Mouse (Mus musculus) forebrain, embryonic 16.5 days (tissue): ENCODE measurements around the gene Atoh8. TPM values are rescaled to one million over a fixed set of nuclear protein-coding genes. Genes with fewer than 3 reads are reported as not detected.

Experiments
- ATAC-seq: fragments of 200-750 bp; cut with Nextera tagmentation; 2 replicates; pipeline ENCODE4 v1.8.0; 2017; ENCODE audit warnings: mild to moderate bottlenecking, moderate library complexity
- H3K27ac ChIP-seq: fragments of 300-500 bp; sonication (generic); 2 replicates; pipeline ENCODE4 v1.5.1; 2014; ENCODE audit warnings: low read length, control low read depth
- H3K27me3 ChIP-seq: fragments of 300-500 bp; sonication (generic); replicated peaks from 2 replicates; pipeline ENCODE4 v1.6.1; 2014; ENCODE audit warnings: low read length; ENCODE audit not compliant: control insufficient read depth, insufficient read depth
- H3K36me3 ChIP-seq: fragments of 300-500 bp; sonication (generic); 2 replicates; pipeline ENCODE4 v1.6.1; 2014; ENCODE audit not compliant: control insufficient read depth, insufficient read depth
- H3K4me1 ChIP-seq: fragments of 300-500 bp; sonication (generic); replicated peaks from 2 replicates; pipeline ENCODE4 v1.6.1; 2014; ENCODE audit warnings: low read length; ENCODE audit not compliant: control insufficient read depth, insufficient read depth
- H3K4me2 ChIP-seq: fragments of 300-500 bp; sonication (generic); 2 replicates; pipeline ENCODE4 v1.6.1; 2014; ENCODE audit warnings: mild to moderate bottlenecking, low read length, control low read depth
- H3K4me3 ChIP-seq: fragments of 300-500 bp; sonication (generic); replicated peaks from 2 replicates; pipeline ENCODE4 v1.5.1; 2014; ENCODE audit warnings: mild to moderate bottlenecking, low read length, control low read depth
- H3K9ac ChIP-seq: fragments of 300-500 bp; sonication (generic); replicated peaks from 2 replicates; pipeline ENCODE4 v1.6.1; 2014; ENCODE audit warnings: low read depth, low read length, control low read depth
- H3K9me3 ChIP-seq: fragments of 300-500 bp; sonication (generic); 2 replicates; pipeline ENCODE4 v1.6.1; 2016; ENCODE audit warnings: low read length; ENCODE audit not compliant: control insufficient read depth
- WGBS: fragments of 180-500 bp; shearing (Covaris S2); extraction: QIAGEN DNeasy Blood & Tissue Kit; methylation state at CpG from one replicate; pipeline ENCODE4 v1.1.7; 2014; 5-methylcytosine and 5-hydroxymethylcytosine counted together
- polyA plus RNA-seq: library from polyadenylated mRNA; unstranded; fragments of >200 nt; fragmentation: Nextera tagmentation; extraction: Ambion mirVana; gene quantifications from 2 replicates; pipeline ENCODE4 v1.2.1, GENCODE M21; 2015

Gene Atoh8
- polyA plus RNA-seq, 1 experiment from 2014 or later = 3.0 TPM

- peaks cover 19% of the 10 kb centered on the region; the same call in 1 of the 2 replicates for H3K27me3 ChIP-seq
These were observed 842 bp downstream of the Atoh8 start for GRCm38 (mm10) chr6:72234372-72235097.

GRCm38 (mm10) chr6:72233950-72234349 is 1.4 kb downstream of the Atoh8 start:
- H3K4me1 ChIP-seq = peaks cover 23% of the 10 kb centered on the region
- peak overlapping the region; percentile 56 for H3K4me3 ChIP-seq
- ATAC-seq = no peak
- H3K9ac ChIP-seq = peak overlapping the region; percentile 52
- WGBS = under 1% methylated on average over 12 of the region's 13 CpGs
- peak overlapping the region; percentile 100 for H3K4me2 ChIP-seq
- H3K9me3 ChIP-seq = no peaks in the 10 kb centered on the region
- no peaks in the 10 kb centered on the region for H3K36me3 ChIP-seq
- peaks cover 19% of the 10 kb centered on the region; the same call in 1 of the 2 replicates for H3K27me3 ChIP-seq
- no peak overlapping the region for H3K27ac ChIP-seq

More at GRCm38 (mm10) chr6:72234372-72235097, 842 bp downstream of the Atoh8 start:
- H3K4me2 ChIP-seq = peak overlapping the region; percentile 100
- H3K4me3 ChIP-seq = peak overlapping the region; percentile 56
- H3K27ac ChIP-seq = no peak overlapping the region
- H3K4me1 ChIP-seq = peaks cover 23% of the 10 kb centered on the region
- H3K9me3 ChIP-seq = no peaks in the 10 kb centered on the region
- peak overlapping the region; percentile 52 for H3K9ac ChIP-seq
- peak; percentile 30 for ATAC-seq
- H3K36me3 ChIP-seq = no peaks in the 10 kb centered on the region
- under 1% methylated on average over 79 of the region's 79 CpGs for WGBS

- Histone ChIP-seq H3K27ac (no peak overlapping the region), H3K9me3 (no peaks in the 10 kb centered on the region), H3K4me1 (peaks cover 23% of the 10 kb centered on the region), H3K4me2 (no peak overlapping the region), H3K9ac (no peak overlapping the region), H3K27me3 (peaks cover 19% of the 10 kb centered on the region; the same call in 1 of the 2 replicates), H3K36me3 (no peaks in the 10 kb centered on the region), H3K4me3 (no peak overlapping the region)
- ATAC-seq = no peak
- 61% methylated on average over 5 of the region's 5 CpGs for WGBS
These were observed 2.5 kb downstream of the Atoh8 start for GRCm38 (mm10) chr6:72232870-72233269.

GRCm38 (mm10) chr6:72232411-72232810 is 3.0 kb downstream of the Atoh8 start:
- no peak overlapping the region for H3K4me2 ChIP-seq

GRCm38 (mm10) chr6:72230875-72231274 is 4.5 kb downstream of the Atoh8 start:
- Histone ChIP-seq H3K9me3 (no peaks in the 10 kb centered on the region), H3K9ac (no peak overlapping the region), H3K4me2 (no peak overlapping the region), H3K4me1 (peaks cover 22% of the 10 kb centered on the region), H3K36me3 (no peaks in the 10 kb centered on the region), H3K27me3 (peaks cover 12% of the 10 kb centered on the region; the same call in 1 of the 2 replicates), H3K4me3 (no peak overlapping the region), H3K27ac (no peak overlapping the region)
- WGBS = 24% methylated on average over 5 of the region's 5 CpGs
- peak; percentile 32; the same call in 1 of the 2 replicates for ATAC-seq

More at GRCm38 (mm10) chr6:72232411-72232810, 3.0 kb downstream of the Atoh8 start:
- Histone ChIP-seq H3K9ac (no peak overlapping the region), H3K27me3 (peaks cover 17% of the 10 kb centered on the region; the same call in 1 of the 2 replicates), H3K27ac (no peak overlapping the region), H3K4me3 (no peak overlapping the region), H3K4me1 (peaks cover 23% of the 10 kb centered on the region), H3K9me3 (no peaks in the 10 kb centered on the region), H3K36me3 (no peaks in the 10 kb centered on the region)
- WGBS = 95% methylated on average over 14 of the region's 14 CpGs
- no peak for ATAC-seq

- H3K4me3 ChIP-seq = no peak overlapping the region
- no peaks in the 10 kb centered on the region for H3K36me3 ChIP-seq
- no peak overlapping the region for H3K27ac ChIP-seq
- ATAC-seq = no peak
- no peaks in the 10 kb centered on the region for H3K9me3 ChIP-seq
- H3K27me3 ChIP-seq = no peaks in the 10 kb centered on the region
- no peak overlapping the region for H3K9ac ChIP-seq
- H3K4me1 ChIP-seq = no peaks in the 10 kb centered on the region
- no peak overlapping the region for H3K4me2 ChIP-seq
- WGBS = 90% methylated on average over 9 of the region's 9 CpGs
These were observed 7.6 kb downstream of the Atoh8 start for GRCm38 (mm10) chr6:72227665-72228265.

GRCm38 (mm10) chr6:72227011-72227410 is 8.4 kb downstream of the Atoh8 start:
- Histone ChIP-seq H3K27me3 (no peaks in the 10 kb centered on the region), H3K9ac (no peak overlapping the region), H3K27ac (no peak overlapping the region), H3K4me1 (peaks cover 7% of the 10 kb centered on the region), H3K36me3 (no peaks in the 10 kb centered on the region), H3K4me3 (no peak overlapping the region), H3K4me2 (no peak overlapping the region), H3K9me3 (no peaks in the 10 kb centered on the region)
- 76% methylated on average over 4 of the region's 4 CpGs for WGBS
- ATAC-seq = no peak

GRCm38 (mm10) chr6:72225686-72226085 is 9.7 kb downstream of the Atoh8 start:
- no peaks in the 10 kb centered on the region for H3K36me3 ChIP-seq
- no peak overlapping the region for H3K27ac ChIP-seq
- no peaks in the 10 kb centered on the region for H3K9me3 ChIP-seq
- no peak for ATAC-seq
- no peaks in the 10 kb centered on the region for H3K27me3 ChIP-seq
- no peak overlapping the region for H3K4me3 ChIP-seq
- peaks cover 7% of the 10 kb centered on the region for H3K4me1 ChIP-seq
- WGBS = 54% methylated on average over 3 of the region's 3 CpGs
- no peak overlapping the region for H3K4me2 ChIP-seq
- H3K9ac ChIP-seq = no peak overlapping the region

GRCm38 (mm10) chr6:72223892-72224291 is 11.5 kb downstream of the Atoh8 start:
- H3K9me3 ChIP-seq = no peaks in the 10 kb centered on the region
- H3K27me3 ChIP-seq = no peaks in the 10 kb centered on the region
- 64% methylated on average over 6 of the region's 6 CpGs for WGBS
- H3K27ac ChIP-seq = no peak overlapping the region
- H3K4me1 ChIP-seq = peaks cover 16% of the 10 kb centered on the region
- ATAC-seq = no peak
- no peak overlapping the region for H3K9ac ChIP-seq
- H3K36me3 ChIP-seq = no peaks in the 10 kb centered on the region
- H3K4me3 ChIP-seq = no peak overlapping the region
- no peak overlapping the region for H3K4me2 ChIP-seq
